Mouse (Mus musculus) brain, embryonic 18.5 days (tissue): ENCODE data around the gene Sardh.

Source experiments
- DNase-seq: peaks from one replicate; pipeline ENCODE4 v3.0.0-alpha.2; 2012; ENCODE audit warnings: low read depth, low spot score

The Sardh gene

DNA sequence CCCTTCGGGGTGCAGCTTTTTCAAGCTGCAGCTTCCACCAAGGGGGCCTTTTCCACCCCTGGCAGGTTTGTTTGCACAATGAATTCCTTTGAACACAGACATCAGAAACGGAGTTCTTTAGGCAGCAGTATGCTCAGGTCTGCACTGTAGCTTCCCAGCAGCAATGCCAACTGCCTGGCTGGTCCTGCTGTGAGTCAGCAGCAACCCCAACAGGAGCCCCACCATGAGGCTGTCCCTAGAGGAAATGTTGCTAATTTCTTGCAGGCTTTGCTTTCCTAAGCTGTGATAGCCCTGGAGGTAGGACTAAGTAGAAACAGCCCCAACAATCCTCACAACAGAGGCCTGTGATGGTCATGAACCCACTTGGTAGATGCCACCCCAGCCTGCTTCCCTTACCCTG lies 81.1 kb downstream of the Sardh start:
- no peak for DNase-seq

DNA sequence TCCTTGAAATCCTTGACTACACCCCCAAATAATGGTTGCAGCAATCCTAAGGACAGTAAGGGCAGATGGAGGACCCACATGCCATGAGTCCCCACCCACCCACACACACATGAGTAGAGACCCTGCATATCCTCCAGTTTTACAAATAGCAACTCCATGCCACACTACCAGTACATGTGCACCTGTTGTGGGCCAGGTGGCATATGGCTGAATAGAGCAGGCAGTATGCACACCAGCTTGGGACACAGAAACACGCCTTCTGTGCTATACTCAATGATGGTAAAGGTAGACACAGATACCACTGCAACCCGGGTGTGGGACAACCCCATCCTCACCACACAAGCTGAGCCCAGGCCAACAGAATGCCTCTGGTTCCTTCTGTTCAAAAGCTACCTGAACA lies 82.1 kb downstream of the Sardh start:
- no peak for DNase-seq

DNA sequence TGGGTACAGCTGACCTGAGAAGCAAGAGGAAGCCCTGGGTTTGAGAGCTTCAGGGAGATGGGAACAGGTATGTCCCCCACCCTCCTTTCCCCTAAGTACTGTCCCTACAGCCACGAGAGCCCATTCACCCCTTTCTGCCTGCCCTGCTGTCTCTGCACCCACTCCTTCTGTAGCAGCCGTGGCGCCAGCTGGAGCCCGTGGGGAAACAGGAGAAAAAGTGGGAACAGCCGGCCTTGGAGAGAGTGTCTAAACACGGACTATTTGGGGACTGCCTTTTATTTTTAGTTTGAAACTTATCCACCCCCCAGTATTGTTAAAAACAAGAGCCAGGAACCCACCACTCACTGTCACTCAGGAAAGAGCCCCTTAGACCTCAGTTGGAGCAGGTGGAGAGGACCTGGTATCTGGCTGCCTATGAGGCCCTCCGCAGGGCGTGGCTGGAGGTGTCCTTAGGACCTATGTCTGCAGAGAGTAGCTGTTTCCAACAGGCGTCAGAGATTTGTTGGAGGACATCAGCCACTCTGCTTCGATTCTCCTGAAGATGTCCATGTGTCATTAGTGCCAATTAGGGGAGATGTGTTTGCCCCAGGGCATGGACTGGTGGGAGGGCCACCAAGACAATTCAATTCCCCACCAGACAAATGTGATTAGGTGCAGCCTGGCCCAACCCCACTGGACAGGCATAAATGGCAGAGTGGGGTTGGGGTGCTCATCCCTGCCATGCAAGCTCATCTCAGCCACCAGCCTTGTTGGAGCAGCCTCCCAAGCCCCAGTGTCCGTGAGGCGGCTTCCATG lies 83.1 kb downstream of the Sardh start, which contains the start of gene Dbh:
Gene Dbh (plus strand): TSS at position 438 of the 795 bp plus-strand sequence.
- no peak for DNase-seq

GRCm38 (mm10) chr2:27163851-27164250 lies 84.3 kb downstream of the Sardh start:
- no peak for DNase-seq

GRCm38 (mm10) chr2:27162656-27163055 lies 85.5 kb downstream of the Sardh start:
- no peak for DNase-seq

DNA sequence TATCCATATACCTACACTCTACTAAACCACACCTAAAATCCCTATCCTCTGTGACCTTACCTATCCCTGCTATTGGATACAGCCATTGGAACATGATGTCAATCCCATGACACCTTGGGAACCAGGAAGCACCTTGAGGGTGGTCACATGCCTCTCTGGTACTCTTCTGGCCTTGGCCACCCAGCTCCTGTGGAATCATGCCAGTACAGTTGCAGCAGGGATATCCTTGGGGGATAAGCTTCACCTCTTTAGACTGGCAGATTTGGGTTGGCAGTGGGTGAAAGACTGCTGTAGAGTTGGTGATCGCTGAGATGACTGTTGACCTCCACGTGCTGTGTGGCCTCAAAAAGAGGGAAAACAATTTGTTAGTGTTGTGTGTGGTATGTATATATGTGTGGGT lies 86.6 kb downstream of the Sardh start:
- no peak for DNase-seq

DNA sequence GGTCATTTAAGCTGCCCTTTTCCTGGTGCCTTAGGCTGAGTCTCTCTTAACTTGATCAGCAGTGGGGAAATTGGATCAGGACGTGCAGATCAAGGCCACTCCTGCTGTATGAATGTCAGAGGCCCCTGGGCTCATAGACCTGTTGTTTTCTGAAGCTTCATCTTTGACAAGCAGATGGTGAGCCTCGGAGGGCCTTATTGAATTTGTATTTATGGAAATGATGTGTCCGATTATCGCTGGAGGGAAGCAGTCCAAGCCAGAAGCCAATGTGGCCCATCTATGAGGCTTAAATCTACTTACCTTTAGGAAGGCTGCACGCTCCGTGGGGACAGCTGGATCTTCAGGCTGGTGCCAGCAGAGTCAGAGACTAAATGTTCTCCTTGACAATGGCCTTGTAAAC lies 91.5 kb downstream of the Sardh start:
- no peak for DNase-seq

- DNase-seq, result no peak
Measured at GRCm38 (mm10) chr2:27154466-27155185, 93.5 kb downstream of the Sardh start.

- no peak for DNase-seq
Measured at GRCm38 (mm10) chr2:27149457-27149856, 98.7 kb downstream of the Sardh start.

DNA sequence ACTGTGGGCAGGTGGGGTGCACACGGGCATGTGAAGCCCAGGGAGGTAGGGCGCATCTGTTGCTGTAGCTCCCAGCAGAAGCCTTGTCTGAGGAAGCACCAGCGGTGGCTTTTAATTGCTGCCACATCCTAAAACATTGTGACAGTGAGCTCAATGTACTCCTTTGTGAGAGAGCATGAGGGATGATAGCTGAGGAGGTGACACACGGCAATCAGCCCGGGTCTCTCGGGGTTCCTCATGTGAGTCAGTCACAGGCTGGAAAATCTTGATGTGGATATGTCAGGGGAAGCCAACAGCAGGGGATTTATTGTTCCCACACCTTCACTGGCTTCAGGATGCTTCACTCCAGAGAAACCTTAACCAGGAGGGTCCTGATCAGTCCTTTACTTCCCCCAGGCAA lies 101.3 kb downstream of the Sardh start:
- DNase-seq, result no peak

DNA sequence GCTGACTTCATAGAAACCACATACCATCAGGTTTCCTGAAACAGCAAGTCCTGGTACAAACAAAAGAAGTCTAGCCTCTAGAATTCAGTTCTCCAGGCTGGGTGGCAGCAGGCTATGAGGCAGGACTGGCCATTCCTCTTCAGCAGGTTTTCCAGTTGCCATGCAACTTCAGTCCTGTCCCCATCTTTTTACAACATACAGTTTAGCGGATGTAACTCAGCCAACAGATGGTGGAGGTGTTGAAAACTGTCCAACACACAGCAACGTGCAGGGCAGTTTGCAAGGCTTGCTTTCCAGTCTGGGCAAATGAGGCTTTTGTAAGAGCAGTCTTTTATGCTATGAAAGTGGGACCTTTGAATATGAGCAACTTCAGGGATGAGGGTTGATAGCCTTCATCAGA lies 103.2 kb downstream of the Sardh start:
- no peak for DNase-seq

DNA sequence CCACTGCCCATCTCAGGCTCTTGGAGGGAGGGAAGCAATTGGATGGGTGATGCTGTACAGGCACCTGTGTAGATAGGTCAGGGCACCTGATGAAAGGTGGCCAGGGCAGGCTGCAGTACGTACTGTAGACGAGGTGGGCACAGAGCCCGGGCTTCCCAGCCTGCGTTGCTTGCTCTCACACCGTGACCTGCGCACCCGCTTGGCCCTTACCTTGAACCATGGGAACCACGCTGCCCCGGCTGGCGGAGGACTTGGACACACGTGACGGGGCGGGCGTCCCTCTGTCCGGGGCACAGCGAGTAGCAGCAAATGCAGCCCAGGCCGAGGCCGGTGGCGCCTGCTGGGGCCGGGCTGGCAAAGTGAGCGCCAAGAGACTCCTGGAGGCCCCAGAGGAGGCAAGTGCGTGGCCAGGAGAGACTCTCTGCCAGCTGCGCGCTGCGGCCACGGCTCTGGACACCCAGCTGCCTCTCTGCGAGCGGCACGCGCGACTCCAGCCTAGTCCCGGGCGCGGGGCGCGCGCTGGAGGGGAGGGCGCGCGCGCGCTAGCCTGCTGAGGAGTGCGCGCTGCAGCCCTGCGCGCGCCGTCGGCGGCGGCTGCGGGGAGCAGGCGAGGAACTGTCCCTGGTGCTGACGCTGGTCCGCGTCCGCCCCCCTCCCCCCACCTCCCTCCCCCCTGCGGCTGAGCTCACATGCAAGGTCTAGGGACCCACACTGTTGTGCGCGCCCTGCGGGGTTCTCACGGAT lies 106.0 kb downstream of the Sardh start, which contains the start of gene Fam163b:
Gene Fam163b (minus strand): TSS at position 542 of the 744 bp plus-strand sequence.
- DNase-seq, result no peak
